Mouse (Mus musculus): ENCODE data around the gene Tmem169.

DNA sequence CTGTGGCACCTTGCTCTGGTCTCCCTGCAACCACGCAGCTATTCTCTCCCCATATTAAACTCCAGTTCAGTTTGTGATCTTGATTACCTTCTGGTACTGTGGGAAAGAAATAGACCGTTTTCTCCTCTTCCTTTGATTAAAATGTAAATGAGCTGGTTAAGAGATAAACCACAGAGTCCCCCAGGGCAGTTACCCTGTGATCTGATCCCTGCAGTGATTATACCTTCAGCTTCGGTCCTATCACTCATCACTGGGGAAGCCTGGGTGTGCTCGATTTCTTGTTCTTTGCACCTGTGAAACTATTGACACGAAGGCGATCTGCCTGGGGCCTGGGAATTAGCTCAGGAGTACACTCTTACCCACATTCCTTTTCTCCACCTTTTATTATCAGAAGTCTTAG lies 63.7 kb downstream of the Tmem169 start:
- no peak for TF ChIP-seq POLR2A (IDR thresholded peaks at IDR 0.05; ENCODE audit: insufficient read length, low read depth)
- no peak for TF ChIP-seq TCF3 (IDR thresholded peaks at IDR 0.05; ENCODE audit: insufficient read length, low read depth)
- no peak for TF ChIP-seq MYOG (IDR thresholded peaks at IDR 0.05; ENCODE audit: control insufficient read depth in 1 of 3, insufficient read depth in 1 of 3, insufficient read length in 2 of 3, low read depth in 2 of 3)
- no peak for TF ChIP-seq E2F4 (IDR thresholded peaks at IDR 0.05; ENCODE audit: insufficient read depth)
- no peak for TF ChIP-seq USF1 (IDR thresholded peaks at IDR 0.05; ENCODE audit: low read depth)
- TF ChIP-seq POLR2AphosphoS2 (IDR thresholded peaks at IDR 0.05; ENCODE audit: insufficient read length, low read depth) = no peak
- no peak for TF ChIP-seq TCF12 (IDR thresholded peaks at IDR 0.05; ENCODE audit: insufficient read depth, poor library complexity, severe bottlenecking)
- no peak for TF ChIP-seq REST (IDR thresholded peaks at IDR 0.05; ENCODE audit: insufficient read depth, insufficient read length)
- no peak for TF ChIP-seq MYOD1 (IDR thresholded peaks at IDR 0.05; ENCODE audit: control insufficient read depth in 1 of 3, insufficient read length in 2 of 3, low read depth in 2 of 3)
- no peak for TF ChIP-seq CEBPB (IDR thresholded peaks at IDR 0.05; ENCODE audit: insufficient read depth, poor library complexity, severe bottlenecking)
- no peak for TF ChIP-seq MAX (IDR thresholded peaks at IDR 0.05; ENCODE audit: low read depth)

All from myocyte (in vitro differentiated cells).